Mouse (Mus musculus): ENCODE measurements around the gene Mau2. TPM values are rescaled to one million over a fixed set of nuclear protein-coding genes. Genes with fewer than 3 reads are reported as not detected.
A peak's percentile ranks its signal among the peaks of the same experiment; 100 is the strongest.

The Mau2 gene
- polyA plus RNA-seq, 1 experiment = 40.2 TPM

DNA sequence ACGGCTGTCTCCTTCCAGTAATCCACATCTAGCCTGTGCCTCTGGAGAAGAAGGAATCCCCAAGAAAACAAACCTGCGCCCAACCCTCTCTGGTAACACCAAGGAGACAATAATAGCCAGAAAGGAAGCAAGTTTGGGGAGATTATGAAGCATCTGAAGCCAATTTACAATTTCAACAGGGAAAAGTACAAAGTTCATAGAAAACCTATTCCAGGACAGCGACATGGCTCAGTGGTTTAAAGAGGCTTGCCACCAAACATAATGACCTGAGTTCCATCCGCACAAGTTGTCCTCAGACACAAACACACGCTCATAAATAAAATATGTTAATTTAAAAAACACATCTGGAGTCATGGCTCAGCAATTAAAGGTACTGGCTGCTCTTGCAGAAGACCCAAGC lies 67.7 kb downstream of the Mau2 start:
- H3K27me3 ChIP-seq (ENCODE audit: control insufficient read depth, insufficient read depth, low read length, poor library complexity, severe bottlenecking) = no peaks in the 10 kb centered on the region
- peak overlapping the region; percentile 99 for H3K9ac ChIP-seq (ENCODE audit: low read depth, poor library complexity, severe bottlenecking)
- H3K4me1 ChIP-seq (ENCODE audit: control insufficient read depth, insufficient read depth, low read length) = peaks cover 7% of the 10 kb centered on the region
- TF ChIP-seq CTCF (IDR thresholded peaks at IDR 0.05; ENCODE audit: low read depth, low read length) (no peak), POLR2A (IDR thresholded peaks at IDR 0.05; ENCODE audit: insufficient read depth, low read length) (no peak), EP300 (IDR thresholded peaks at IDR 0.05; ENCODE audit: insufficient read depth, low read depth, low read length) (no peak)
- H3K9me3 ChIP-seq (replicated peaks; ENCODE audit: control insufficient read depth, insufficient read depth, low read length, poor library complexity, severe bottlenecking) = no peaks in the 10 kb centered on the region
- peaks cover 19% of the 10 kb centered on the region; the same call in 1 of the 2 replicates for H3K36me3 ChIP-seq (ENCODE audit: control insufficient read depth, insufficient read depth, low read length, poor library complexity, severe bottlenecking)
- H3K4me3 ChIP-seq (ENCODE audit: low read depth, low read length) = peak overlapping the region; percentile 52
- peak overlapping the region; percentile 4 for H3K27ac ChIP-seq (ENCODE audit: insufficient read depth, low read length)

GRCm38 (mm10) chr8:69974194-69974614 lies 68.3 kb downstream of the Mau2 start:
- peak; percentile 58 for TF ChIP-seq POLR2A (IDR thresholded peaks at IDR 0.05; ENCODE audit: insufficient read depth, low read length)
- 0 out of 2 replicates have a peak, but pooled peaks have one; percentile 29 for TF ChIP-seq EP300 (IDR thresholded peaks at IDR 0.05; ENCODE audit: insufficient read depth, low read depth, low read length)
- TF ChIP-seq CTCF (IDR thresholded peaks at IDR 0.05; ENCODE audit: low read depth, low read length) = no peak
- Histone ChIP-seq H3K27me3 (ENCODE audit: control insufficient read depth, insufficient read depth, low read length, poor library complexity, severe bottlenecking) (no peaks in the 10 kb centered on the region), H3K27ac (ENCODE audit: insufficient read depth, low read length) (peak overlapping the region; percentile 4; the same call in 1 of the 2 replicates), H3K4me1 (ENCODE audit: control insufficient read depth, insufficient read depth, low read length) (peaks cover 7% of the 10 kb centered on the region), H3K36me3 (ENCODE audit: control insufficient read depth, insufficient read depth, low read length, poor library complexity, severe bottlenecking) (peaks cover 19% of the 10 kb centered on the region; the same call in 1 of the 2 replicates), H3K4me3 (ENCODE audit: low read depth, low read length) (peak overlapping the region; percentile 75), H3K9me3 (replicated peaks; ENCODE audit: control insufficient read depth, insufficient read depth, low read length, poor library complexity, severe bottlenecking) (no peaks in the 10 kb centered on the region), H3K9ac (ENCODE audit: low read depth, poor library complexity, severe bottlenecking) (peak overlapping the region; percentile 99)

DNA sequence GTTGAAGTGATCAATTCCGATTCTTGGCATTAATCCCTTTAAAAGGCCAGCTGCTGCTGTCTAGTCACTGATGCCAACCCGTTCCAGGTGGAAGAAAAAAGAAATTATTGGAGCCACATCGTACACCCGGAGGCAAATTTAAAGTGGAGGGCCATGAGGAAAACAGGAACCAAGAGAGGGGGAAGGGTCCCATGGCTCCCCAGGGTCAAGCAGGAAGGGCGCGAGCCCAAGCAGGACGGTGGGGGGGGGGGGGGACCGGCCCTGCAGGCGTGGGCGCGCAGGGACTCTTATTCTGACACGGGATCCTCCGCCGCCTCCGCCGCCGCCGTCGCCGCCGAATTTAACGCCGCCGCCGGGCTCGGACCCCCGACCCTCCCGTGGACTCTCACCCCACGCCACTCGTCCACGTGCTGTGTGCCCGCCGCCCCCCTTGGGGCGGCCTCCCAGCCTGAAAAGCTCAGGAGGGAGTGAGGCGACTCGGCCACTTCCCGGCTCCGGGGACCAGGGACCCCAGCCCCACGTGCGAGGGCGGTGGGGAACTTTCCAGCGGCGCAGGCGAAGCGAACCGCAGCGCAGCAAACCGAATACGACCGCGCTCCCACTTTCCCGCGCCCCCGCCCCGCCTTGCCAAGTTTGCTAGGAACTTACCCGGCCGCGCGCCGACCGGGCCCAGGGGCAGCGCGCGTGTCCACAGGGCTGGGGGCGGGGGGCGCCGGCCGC lies 68.9 kb downstream of the Mau2 start:
- H3K36me3 ChIP-seq (ENCODE audit: control insufficient read depth, insufficient read depth, low read length, poor library complexity, severe bottlenecking) = peaks cover 19% of the 10 kb centered on the region; the same call in 1 of the 2 replicates
- TF ChIP-seq CTCF (IDR thresholded peaks at IDR 0.05; ENCODE audit: low read depth, low read length) (no peak), EP300 (IDR thresholded peaks at IDR 0.05; ENCODE audit: insufficient read depth, low read depth, low read length) (no peak), POLR2A (IDR thresholded peaks at IDR 0.05; ENCODE audit: insufficient read depth, low read length) (no peak)
- H3K9ac ChIP-seq (ENCODE audit: low read depth, poor library complexity, severe bottlenecking) = peak overlapping the region; percentile 99
- H3K4me3 ChIP-seq (ENCODE audit: low read depth, low read length) = peak overlapping the region; percentile 75
- no peaks in the 10 kb centered on the region for H3K9me3 ChIP-seq (replicated peaks; ENCODE audit: control insufficient read depth, insufficient read depth, low read length, poor library complexity, severe bottlenecking)
- H3K27ac ChIP-seq (ENCODE audit: insufficient read depth, low read length) = peak overlapping the region; percentile 49
- H3K27me3 ChIP-seq (ENCODE audit: control insufficient read depth, insufficient read depth, low read length, poor library complexity, severe bottlenecking) = no peaks in the 10 kb centered on the region
- H3K4me1 ChIP-seq (ENCODE audit: control insufficient read depth, insufficient read depth, low read length) = peaks cover 7% of the 10 kb centered on the region

GRCm38 (mm10) chr8:69973063-69973441 lies 69.5 kb downstream of the Mau2 start:
- Histone ChIP-seq H3K27me3 (ENCODE audit: control insufficient read depth, insufficient read depth, low read length, poor library complexity, severe bottlenecking) (no peaks in the 10 kb centered on the region), H3K9ac (ENCODE audit: low read depth, poor library complexity, severe bottlenecking) (peak overlapping the region; percentile 99), H3K4me1 (ENCODE audit: control insufficient read depth, insufficient read depth, low read length) (peaks cover 7% of the 10 kb centered on the region), H3K4me3 (ENCODE audit: low read depth, low read length) (peak overlapping the region; percentile 75), H3K27ac (ENCODE audit: insufficient read depth, low read length) (no peak overlapping the region), H3K9me3 (replicated peaks; ENCODE audit: control insufficient read depth, insufficient read depth, low read length, poor library complexity, severe bottlenecking) (no peaks in the 10 kb centered on the region), H3K36me3 (ENCODE audit: control insufficient read depth, insufficient read depth, low read length, poor library complexity, severe bottlenecking) (peaks cover 21% of the 10 kb centered on the region; the same call in 1 of the 2 replicates)
- TF ChIP-seq EP300 (IDR thresholded peaks at IDR 0.05; ENCODE audit: insufficient read depth, low read depth, low read length) = no peak
- no peak for TF ChIP-seq POLR2A (IDR thresholded peaks at IDR 0.05; ENCODE audit: insufficient read depth, low read length)
- TF ChIP-seq CTCF (IDR thresholded peaks at IDR 0.05; ENCODE audit: low read depth, low read length) = no peak

DNA sequence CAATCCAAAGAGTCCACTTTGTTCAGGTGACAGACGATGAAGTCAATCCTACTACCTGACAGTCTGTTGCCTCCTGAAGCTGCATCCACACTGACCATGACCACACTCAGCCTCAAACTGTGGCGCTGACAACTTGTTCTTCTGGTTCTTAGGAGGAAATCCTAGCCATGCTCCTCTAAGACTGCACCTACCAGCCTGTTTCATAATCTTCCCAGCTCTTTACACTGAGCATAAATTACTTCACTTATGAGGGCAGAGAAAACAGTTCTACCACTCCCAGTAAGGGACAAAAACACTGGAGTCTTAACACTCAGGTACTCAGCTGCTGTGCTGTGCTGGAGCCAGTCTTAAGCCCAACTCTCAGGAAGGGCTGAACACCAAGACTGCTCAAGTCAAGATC lies 71.7 kb downstream of the Mau2 start:
- Histone ChIP-seq H3K27me3 (ENCODE audit: control insufficient read depth, insufficient read depth, low read length, poor library complexity, severe bottlenecking) (no peaks in the 10 kb centered on the region), H3K9me3 (replicated peaks; ENCODE audit: control insufficient read depth, insufficient read depth, low read length, poor library complexity, severe bottlenecking) (no peaks in the 10 kb centered on the region), H3K4me1 (ENCODE audit: control insufficient read depth, insufficient read depth, low read length) (peaks cover 4% of the 10 kb centered on the region), H3K27ac (ENCODE audit: insufficient read depth, low read length) (no peak overlapping the region), H3K4me3 (ENCODE audit: low read depth, low read length) (no peak overlapping the region), H3K9ac (ENCODE audit: low read depth, poor library complexity, severe bottlenecking) (no peak overlapping the region), H3K36me3 (ENCODE audit: control insufficient read depth, insufficient read depth, low read length, poor library complexity, severe bottlenecking) (peaks cover 35% of the 10 kb centered on the region)
- no peak for TF ChIP-seq EP300 (IDR thresholded peaks at IDR 0.05; ENCODE audit: insufficient read depth, low read depth, low read length)
- TF ChIP-seq CTCF (IDR thresholded peaks at IDR 0.05; ENCODE audit: low read depth, low read length) = no peak
- TF ChIP-seq POLR2A (IDR thresholded peaks at IDR 0.05; ENCODE audit: insufficient read depth, low read length) = no peak

- Histone ChIP-seq H3K4me3 (ENCODE audit: low read depth, low read length) (no peak overlapping the region), H3K36me3 (ENCODE audit: control insufficient read depth, insufficient read depth, low read length, poor library complexity, severe bottlenecking) (peaks cover 34% of the 10 kb centered on the region), H3K27ac (ENCODE audit: insufficient read depth, low read length) (no peak overlapping the region), H3K9ac (ENCODE audit: low read depth, poor library complexity, severe bottlenecking) (no peak overlapping the region), H3K27me3 (ENCODE audit: control insufficient read depth, insufficient read depth, low read length, poor library complexity, severe bottlenecking) (no peaks in the 10 kb centered on the region), H3K4me1 (ENCODE audit: control insufficient read depth, insufficient read depth, low read length) (peaks cover 4% of the 10 kb centered on the region), H3K9me3 (replicated peaks; ENCODE audit: control insufficient read depth, insufficient read depth, low read length, poor library complexity, severe bottlenecking) (no peaks in the 10 kb centered on the region)
- no peak for TF ChIP-seq EP300 (IDR thresholded peaks at IDR 0.05; ENCODE audit: insufficient read depth, low read depth, low read length)
- TF ChIP-seq POLR2A (IDR thresholded peaks at IDR 0.05; ENCODE audit: insufficient read depth, low read length) = no peak
- no peak for TF ChIP-seq CTCF (IDR thresholded peaks at IDR 0.05; ENCODE audit: low read depth, low read length)
Measured at GRCm38 (mm10) chr8:69967291-69967933, 75.1 kb downstream of the Mau2 start.

Other genes with a start within 250 kb of the Mau2 start
- gene Gmip, start 234.1 kb downstream of the Mau2 start, polyA plus RNA-seq (2011; ENCODE audit: insufficient read depth, insufficient read length, low read depth, missing spikeins) = 11.6 and 12.6 TPM in 2 replicates
- gene Lpar2, start 220.3 kb downstream of the Mau2 start, polyA plus RNA-seq (2011; ENCODE audit: insufficient read depth, insufficient read length, low read depth, missing spikeins) = 10.1 and 10.8 TPM in 2 replicates
- gene Pbx4, start 210.2 kb downstream of the Mau2 start, polyA plus RNA-seq (2011; ENCODE audit: insufficient read depth, insufficient read length, low read depth, missing spikeins) = 22.4 and 26.7 TPM in 2 replicates
- gene Cilp2, start 155.0 kb downstream of the Mau2 start, polyA plus RNA-seq (2011; ENCODE audit: insufficient read depth, insufficient read length, low read depth, missing spikeins) = 0.96 and 1.2 TPM in 2 replicates
- not detected in 2 replicates for gene Tssk6, start 140.6 kb downstream of the Mau2 start, polyA plus RNA-seq (2011; ENCODE audit: insufficient read depth, insufficient read length, low read depth, missing spikeins)
- 70.5 and 70.8 TPM in 2 replicates for gene Ndufa13, start 140.2 kb downstream of the Mau2 start, polyA plus RNA-seq (2011; ENCODE audit: insufficient read depth, insufficient read length, low read depth, missing spikeins)
- gene Yjefn3, start 140.0 kb downstream of the Mau2 start, polyA plus RNA-seq (2011; ENCODE audit: insufficient read depth, insufficient read length, low read depth, missing spikeins) = 3.4 and 4.2 TPM in 2 replicates
- 155 TPM in 2 replicates for gene Gatad2a, start 46.4 kb downstream of the Mau2 start, polyA plus RNA-seq (2011; ENCODE audit: insufficient read depth, insufficient read length, low read depth, missing spikeins)
- gene Sugp1, start 79 bp upstream of the Mau2 start, polyA plus RNA-seq (2011; ENCODE audit: insufficient read depth, insufficient read length, low read depth, missing spikeins) = 36.5 and 37.3 TPM in 2 replicates
- 0.99 and 1.4 TPM in 2 replicates for gene Tm6sf2, start 30.2 kb upstream of the Mau2 start, polyA plus RNA-seq (2011; ENCODE audit: insufficient read depth, insufficient read length, low read depth, missing spikeins)
- gene Hapln4, start 40.7 kb upstream of the Mau2 start, polyA plus RNA-seq (2011; ENCODE audit: insufficient read depth, insufficient read length, low read depth, missing spikeins) = 2.2 TPM in 2 replicates
- 1.4 and 1.6 TPM in 2 replicates for gene Ncan, start 78.1 kb upstream of the Mau2 start, polyA plus RNA-seq (2011; ENCODE audit: insufficient read depth, insufficient read length, low read depth, missing spikeins)
- gene Nr2c2ap, start 88.6 kb upstream of the Mau2 start, polyA plus RNA-seq (2011; ENCODE audit: insufficient read depth, insufficient read length, low read depth, missing spikeins) = 38.0 and 42.7 TPM in 2 replicates
- gene Rfxank, start 96.4 kb upstream of the Mau2 start, polyA plus RNA-seq (2011; ENCODE audit: insufficient read depth, insufficient read length, low read depth, missing spikeins) = 7.9 and 8.2 TPM in 2 replicates
- 24.1 and 28.3 TPM in 2 replicates for gene Borcs8, start 96.8 kb upstream of the Mau2 start, polyA plus RNA-seq (2011; ENCODE audit: insufficient read depth, insufficient read length, low read depth, missing spikeins)
- gene Mef2b, start 97.0 kb upstream of the Mau2 start, polyA plus RNA-seq (2011; ENCODE audit: insufficient read depth, insufficient read length, low read depth, missing spikeins) = 4.4 and 5.8 TPM in 2 replicates
- gene Tmem161a, start 129.6 kb upstream of the Mau2 start, polyA plus RNA-seq (2011; ENCODE audit: insufficient read depth, insufficient read length, low read depth, missing spikeins) = 36.5 and 43.1 TPM in 2 replicates
- 7.8 and 9.3 TPM in 2 replicates for gene Slc25a42, start 169.6 kb upstream of the Mau2 start, polyA plus RNA-seq (2011; ENCODE audit: insufficient read depth, insufficient read length, low read depth, missing spikeins)
- 46.0 and 47.2 TPM in 2 replicates for gene Sugp2, start 191.5 kb upstream of the Mau2 start, polyA plus RNA-seq (2011; ENCODE audit: insufficient read depth, insufficient read length, low read depth, missing spikeins)
- 5.7 and 11.8 TPM in 2 replicates for gene Armc6, start 191.7 kb upstream of the Mau2 start, polyA plus RNA-seq (2011; ENCODE audit: insufficient read depth, insufficient read length, low read depth, missing spikeins)
- 37.9 and 40.0 TPM in 2 replicates for gene Homer3, start 240.1 kb upstream of the Mau2 start, polyA plus RNA-seq (2011; ENCODE audit: insufficient read depth, insufficient read length, low read depth, missing spikeins)

Measured in ES-Bruce4 (cell line).